Mouse (Mus musculus) C2C12 (cell line): ENCODE data around the gene Cdh4. TPM values are rescaled to one million over a fixed set of nuclear protein-coding genes. Genes with fewer than 3 reads are reported as not detected.

Source experiments
- H3K27me3 ChIP-seq: one replicate; pipeline ENCODE4 v1.6.1; 2011; ENCODE audit not compliant: control insufficient read depth, insufficient read depth, insufficient read length
- H3K36me3 ChIP-seq: one replicate; pipeline ENCODE4 v1.6.1; 2011; ENCODE audit not compliant: control insufficient read depth, insufficient read depth
- H3K4me3 ChIP-seq: one replicate; pipeline ENCODE4 v1.5.1; 2011; ENCODE audit warnings: mild to moderate bottlenecking, control low read depth; ENCODE audit not compliant: poor library complexity, insufficient read depth, severe bottlenecking
- H3K79me2 ChIP-seq: one replicate; pipeline ENCODE4 v1.6.1; 2011; ENCODE audit not compliant: control insufficient read depth, insufficient read depth
- H3K79me3 ChIP-seq: one replicate; pipeline ENCODE4 v1.6.1; 2011; ENCODE audit warnings: low read depth, control low read depth
- H3ac ChIP-seq: one replicate; pipeline ENCODE3; 2011; ENCODE audit warnings: low read depth; ENCODE audit not compliant: control insufficient read depth, insufficient read length
- CEBPB ChIP-seq: IDR thresholded peaks from one replicate; pipeline ENCODE4 v1.6.1; 2011; ENCODE audit warnings: low read depth, mild to moderate bottlenecking, control low read depth, moderate library complexity
- CTCF ChIP-seq: IDR thresholded peaks from one replicate; pipeline ENCODE4 v1.5.1; 2011; ENCODE audit not compliant: control insufficient read depth, insufficient read depth, insufficient read length
- FOSL1 ChIP-seq: IDR thresholded peaks from one replicate; pipeline ENCODE4 v1.8.0; 2011; ENCODE audit warnings: mild to moderate bottlenecking, low read length; ENCODE audit not compliant: poor library complexity, insufficient read depth, severe bottlenecking
- MAX ChIP-seq: IDR thresholded peaks from one replicate; pipeline ENCODE4 v1.6.1; 2011; ENCODE audit warnings: mild to moderate bottlenecking, control low read depth
- MYOD1 ChIP-seq: IDR thresholded peaks from one replicate; pipeline ENCODE4 v1.6.1; 2011; ENCODE audit warnings: low read depth; ENCODE audit not compliant: control insufficient read depth, insufficient read length
- MYOG ChIP-seq: IDR thresholded peaks from one replicate; pipeline ENCODE4 v1.6.1; 2011; ENCODE audit not compliant: control insufficient read depth, insufficient read length; ENCODE audit errors: extremely low read depth
- USF1 ChIP-seq: IDR thresholded peaks from one replicate; pipeline ENCODE4 v1.6.1; 2011; ENCODE audit warnings: low read depth, mild to moderate bottlenecking, control low read depth, moderate library complexity
- polyA plus RNA-seq: library from polyadenylated mRNA; unstranded; fragments of >200 nt; fragmentation: generic; extraction: Trizol; gene quantifications from one replicate; pipeline ENCODE4 v1.2.1, GENCODE M21; 2012; ENCODE audit warnings: missing spikeins

Cdh4 gene
- polyA plus RNA-seq, 1 experiment, result not detected

GRCm38 (mm10) chr2:179449018-179449417 is 6.8 kb downstream of the Cdh4 start:
- Histone ChIP-seq H3K4me3 (no peak overlapping the region), H3K79me3 (no peaks in the 10 kb centered on the region), H3ac (no peak overlapping the region), H3K27me3 (no peaks in the 10 kb centered on the region), H3K79me2 (no peaks in the 10 kb centered on the region), H3K36me3 (no peaks in the 10 kb centered on the region)
- TF ChIP-seq CEBPB (no peak), MYOG (no peak), USF1 (no peak), FOSL1 (no peak), MYOD1 (no peak), CTCF (no peak), MAX (no peak)

GRCm38 (mm10) chr2:179459196-179459595 is 17.0 kb downstream of the Cdh4 start:
- H3K4me3 ChIP-seq, result no peak overlapping the region
- TF ChIP-seq MYOG, result no peak
- no peak for TF ChIP-seq MAX
- no peak for TF ChIP-seq USF1
- TF ChIP-seq MYOD1, result no peak
- TF ChIP-seq CEBPB, result no peak
- no peak for TF ChIP-seq FOSL1
- no peak for TF ChIP-seq CTCF
- no peaks in the 10 kb centered on the region for H3K79me2 ChIP-seq

GRCm38 (mm10) chr2:179459606-179460005 is 17.4 kb downstream of the Cdh4 start:
- no peak for TF ChIP-seq USF1
- H3ac ChIP-seq, result no peak overlapping the region
- H3K4me3 ChIP-seq, result no peak overlapping the region
- no peaks in the 10 kb centered on the region for H3K27me3 ChIP-seq
- H3K36me3 ChIP-seq, result no peaks in the 10 kb centered on the region
- no peaks in the 10 kb centered on the region for H3K79me3 ChIP-seq
- H3K79me2 ChIP-seq, result no peaks in the 10 kb centered on the region

More at GRCm38 (mm10) chr2:179459196-179459595, 17.0 kb downstream of the Cdh4 start:
- no peaks in the 10 kb centered on the region for H3K36me3 ChIP-seq
- H3ac ChIP-seq, result no peak overlapping the region
- no peaks in the 10 kb centered on the region for H3K27me3 ChIP-seq
- H3K79me3 ChIP-seq, result no peaks in the 10 kb centered on the region

- no peaks in the 10 kb centered on the region for H3K27me3 ChIP-seq
- TF ChIP-seq MAX (no peak), MYOG (no peak), USF1 (no peak), FOSL1 (no peak), CEBPB (no peak), CTCF (no peak), MYOD1 (no peak)
- no peak overlapping the region for H3K4me3 ChIP-seq
- no peak overlapping the region for H3ac ChIP-seq
- no peaks in the 10 kb centered on the region for H3K79me2 ChIP-seq
- H3K36me3 ChIP-seq, result no peaks in the 10 kb centered on the region
- no peaks in the 10 kb centered on the region for H3K79me3 ChIP-seq
Observed at GRCm38 (mm10) chr2:179463514-179463913, 21.3 kb downstream of the Cdh4 start.

- no peak overlapping the region for H3ac ChIP-seq
- no peaks in the 10 kb centered on the region for H3K27me3 ChIP-seq
- H3K79me3 ChIP-seq, result no peaks in the 10 kb centered on the region
- no peaks in the 10 kb centered on the region for H3K36me3 ChIP-seq
- no peak overlapping the region for H3K4me3 ChIP-seq
- TF ChIP-seq USF1 (no peak), MYOD1 (no peak), CEBPB (no peak), CTCF (no peak), FOSL1 (no peak), MAX (no peak), MYOG (no peak)
- no peaks in the 10 kb centered on the region for H3K79me2 ChIP-seq
Observed at GRCm38 (mm10) chr2:179467839-179468445, 25.7 kb downstream of the Cdh4 start.

- TF ChIP-seq MYOG (no peak), MYOD1 (no peak), CEBPB (no peak), MAX (no peak), USF1 (no peak), CTCF (no peak), FOSL1 (no peak)
- Histone ChIP-seq H3K4me3 (no peak overlapping the region), H3K79me3 (no peaks in the 10 kb centered on the region), H3K79me2 (no peaks in the 10 kb centered on the region), H3K36me3 (no peaks in the 10 kb centered on the region), H3K27me3 (no peaks in the 10 kb centered on the region), H3ac (no peak overlapping the region)
Observed at GRCm38 (mm10) chr2:179476622-179477021, 34.4 kb downstream of the Cdh4 start.
